Mouse (Mus musculus): ENCODE data around the gene Phykpl.

DNA sequence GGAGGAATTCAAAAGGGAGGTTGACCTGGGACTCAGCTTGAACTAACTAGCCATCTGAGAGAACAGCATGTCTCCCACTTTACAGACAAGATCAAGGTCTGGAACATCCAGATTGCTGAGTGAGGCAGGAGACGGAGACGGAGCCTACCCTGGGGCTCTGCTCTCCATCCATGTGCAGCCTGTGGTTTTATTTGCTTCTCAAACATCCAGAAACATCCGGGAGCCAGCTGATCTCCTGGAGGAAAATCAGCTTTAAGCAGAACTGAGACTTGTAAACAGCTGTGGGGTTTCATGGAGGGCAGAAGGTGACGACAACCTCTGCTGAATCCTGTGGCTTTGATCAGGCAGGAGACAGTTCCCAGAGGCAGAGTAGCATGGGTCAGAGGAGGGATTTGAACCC is 38.7 kb upstream of the Phykpl start:
- TF ChIP-seq CTCF (IDR thresholded peaks at IDR 0.05; ENCODE audit: control insufficient read depth, insufficient read depth, insufficient read length) (no peak), MYOD1 (IDR thresholded peaks at IDR 0.05; ENCODE audit: control insufficient read depth, insufficient read length, low read depth) (no peak), FOSL1 (IDR thresholded peaks at IDR 0.05; ENCODE audit: insufficient read depth, low read length, poor library complexity, severe bottlenecking) (no peak)

Data from C2C12 (cell line).